Mouse (Mus musculus): ENCODE measurements around the gene Alk. TPM values are rescaled to one million over a fixed set of nuclear protein-coding genes. Genes with fewer than 3 reads are reported as not detected.

Gene Alk
- polyA plus RNA-seq, 1 experiment from 2014 or later: 0.60 TPM

DNA sequence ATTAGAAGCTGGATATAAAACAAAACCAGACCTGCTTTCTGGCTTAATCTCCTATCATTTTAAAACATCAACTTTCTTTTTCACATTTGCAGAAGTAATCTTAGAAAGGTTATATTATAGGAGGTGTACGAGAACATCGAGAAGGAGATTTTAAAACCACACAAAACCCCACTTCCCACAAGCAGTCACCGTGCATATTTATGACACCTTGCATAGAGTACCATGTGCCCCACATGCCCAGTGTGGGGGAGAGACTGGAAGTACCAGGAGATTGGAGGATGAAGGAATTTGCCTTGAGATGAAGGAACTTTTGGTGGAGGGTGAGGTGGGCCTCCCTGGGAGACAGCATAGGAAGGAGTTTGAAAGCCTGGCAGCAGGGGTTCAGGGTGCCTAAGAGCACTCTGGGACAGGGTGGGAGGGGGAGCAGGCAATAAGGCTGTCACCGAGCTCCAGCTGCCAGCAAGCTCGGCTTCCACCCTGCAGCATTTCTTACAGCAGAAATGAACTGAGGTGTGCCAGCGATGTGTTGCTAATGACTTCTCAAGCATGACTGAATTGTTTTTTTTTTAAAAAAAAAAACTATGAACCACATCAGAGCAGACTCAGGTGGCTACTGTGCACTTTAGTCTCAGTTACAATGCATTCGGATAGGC is 459.4 kb downstream of the Alk start:
- no peak overlapping the region for H3K4me2 ChIP-seq (replicated peaks)
- no peak overlapping the region for H3K27ac ChIP-seq
- H3K9ac ChIP-seq: no peak overlapping the region
- H3K36me3 ChIP-seq: no peaks in the 10 kb centered on the region
- no peaks in the 10 kb centered on the region for H3K9me3 ChIP-seq
- peak; percentile 32; the same call in 1 of the 2 replicates for ATAC-seq (ENCODE audit: low FRiP score, low read depth)
- 44% methylated on average over 7 of the region's 7 CpGs for WGBS
- no peak overlapping the region for H3K4me3 ChIP-seq
- H3K4me1 ChIP-seq: peaks cover 11% of the 10 kb centered on the region
- H3K27me3 ChIP-seq: no peaks in the 10 kb centered on the region

DNA sequence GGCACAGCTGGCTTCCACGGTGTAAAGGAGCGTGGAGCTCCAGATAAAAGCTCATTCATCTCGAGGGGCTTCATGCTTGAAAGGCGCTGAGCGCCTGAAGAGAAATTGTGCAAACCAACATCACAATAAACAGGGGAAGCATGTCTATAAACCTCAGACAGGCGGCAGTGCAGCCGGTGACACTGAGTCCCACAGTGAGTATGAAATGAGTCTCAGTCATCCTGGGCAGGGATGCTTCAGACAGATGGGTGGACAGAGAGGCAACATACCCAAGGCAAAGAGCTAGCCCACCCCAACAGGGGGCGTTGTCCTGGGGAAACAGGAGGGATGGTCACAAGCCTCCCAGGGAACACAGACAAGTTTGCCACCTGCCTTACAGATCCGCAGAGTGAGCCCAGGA is 460.0 kb downstream of the Alk start:
- 0 out of 2 replicates have a peak, but pooled peaks have one; percentile 28 for ATAC-seq (ENCODE audit: low FRiP score, low read depth)
- Histone ChIP-seq H3K4me3 (no peak overlapping the region), H3K4me2 (replicated peaks) (no peak overlapping the region), H3K4me1 (peaks cover 11% of the 10 kb centered on the region), H3K27ac (no peak overlapping the region), H3K9me3 (no peaks in the 10 kb centered on the region), H3K27me3 (no peaks in the 10 kb centered on the region), H3K9ac (no peak overlapping the region), H3K36me3 (no peaks in the 10 kb centered on the region)
- 51% methylated on average over 9 of the region's 9 CpGs for WGBS

DNA sequence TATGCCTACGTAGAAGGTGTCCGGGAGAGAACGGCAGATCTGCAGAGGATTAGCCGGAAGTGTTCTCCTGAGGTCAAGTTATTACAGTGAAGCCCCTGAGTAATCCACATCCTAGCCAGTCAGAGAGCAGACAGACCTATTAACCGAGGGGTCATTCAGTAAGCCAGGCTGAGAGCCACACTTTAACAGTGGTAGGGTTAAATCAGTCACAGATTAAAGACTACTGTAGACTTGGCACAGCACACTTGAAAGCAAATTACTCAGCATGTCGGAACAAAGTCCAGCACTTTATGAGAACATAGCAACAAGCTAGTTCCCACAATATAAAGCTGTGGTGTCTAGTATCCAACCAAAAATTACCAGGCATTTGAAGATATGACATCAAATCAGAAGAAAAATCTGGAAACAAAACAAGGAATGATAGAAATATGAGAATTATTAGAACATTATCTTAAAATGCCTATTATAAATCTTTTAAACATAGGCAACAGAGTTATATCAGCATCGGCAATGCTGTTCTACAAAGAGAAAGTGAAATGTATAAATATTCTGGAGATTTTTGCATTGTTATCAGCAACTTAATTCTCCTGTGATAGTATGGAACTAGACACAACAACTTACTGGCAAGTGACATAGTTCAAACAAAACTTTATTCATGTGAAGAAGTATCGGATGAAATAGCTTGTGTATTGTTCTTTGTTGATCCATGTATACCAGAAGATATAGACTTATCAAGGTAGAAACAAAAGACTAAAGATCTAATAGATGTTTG is 472.1 kb downstream of the Alk start:
- no peaks in the 10 kb centered on the region for H3K4me1 ChIP-seq
- no peaks in the 10 kb centered on the region for H3K36me3 ChIP-seq
- WGBS: 61% methylated on average over 8 of the region's 8 CpGs
- no peak overlapping the region for H3K9ac ChIP-seq
- H3K27ac ChIP-seq: no peak overlapping the region
- no peak for ATAC-seq (ENCODE audit: low FRiP score, low read depth)
- no peaks in the 10 kb centered on the region for H3K27me3 ChIP-seq
- no peak overlapping the region for H3K4me2 ChIP-seq (replicated peaks)
- 0 out of 2 replicates have a peak, but pooled peaks cover 8% of the 10 kb centered on the region for H3K9me3 ChIP-seq
- H3K4me3 ChIP-seq: no peak overlapping the region

DNA sequence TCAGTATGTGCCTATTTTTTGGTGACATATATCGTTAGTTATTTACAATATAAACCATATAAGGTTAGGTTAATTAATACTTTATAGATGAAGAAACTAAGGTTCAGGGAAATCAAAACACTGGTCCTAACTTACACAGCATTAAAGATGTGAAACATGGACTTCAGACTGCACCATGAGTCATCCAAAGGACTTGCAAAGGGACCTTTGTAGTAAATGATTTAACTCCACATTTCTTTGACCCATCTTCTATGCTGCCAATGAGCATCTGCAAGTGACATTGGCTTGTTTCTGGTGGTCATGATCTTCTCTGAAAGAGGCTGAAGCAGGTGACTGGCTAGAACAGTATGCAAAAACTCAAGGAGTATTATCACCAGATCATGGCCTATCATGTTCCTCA is 482.8 kb downstream of the Alk start:
- Histone ChIP-seq H3K4me3 (no peak overlapping the region), H3K27me3 (0 out of 2 replicates have a peak, but pooled peaks cover 1% of the 10 kb centered on the region), H3K36me3 (no peaks in the 10 kb centered on the region), H3K4me1 (no peaks in the 10 kb centered on the region), H3K4me2 (replicated peaks) (no peak overlapping the region), H3K9ac (no peak overlapping the region), H3K27ac (no peak overlapping the region), H3K9me3 (peaks cover 8% of the 10 kb centered on the region; the same call in 1 of the 2 replicates)
- ATAC-seq (ENCODE audit: low FRiP score, low read depth): no peak
- 91% methylated on average over 1 of the region's 1 CpGs for WGBS

DNA sequence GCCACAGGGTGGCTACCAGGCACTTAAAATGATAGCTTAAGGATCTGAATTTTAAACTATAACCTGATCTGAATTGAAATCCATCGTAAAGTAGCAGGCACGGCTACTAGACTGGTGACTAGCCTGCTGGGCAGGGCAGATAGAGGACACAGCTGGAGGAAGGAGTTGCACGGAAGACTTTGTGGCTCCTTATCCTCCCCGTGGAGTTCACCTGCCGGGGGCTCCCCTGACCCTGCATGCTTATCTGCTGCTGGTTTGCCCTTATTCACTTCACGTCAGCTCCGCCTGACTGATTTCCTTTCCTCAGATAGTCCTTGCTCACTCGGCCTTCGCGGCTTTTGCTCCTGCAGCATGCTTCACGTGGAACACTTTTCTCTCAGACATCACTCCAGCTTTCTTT is 484.1 kb downstream of the Alk start:
- WGBS: 83% methylated on average over 11 of the region's 11 CpGs
- Histone ChIP-seq H3K4me1 (no peaks in the 10 kb centered on the region), H3K27me3 (0 out of 2 replicates have a peak, but pooled peaks cover 9% of the 10 kb centered on the region), H3K36me3 (no peaks in the 10 kb centered on the region), H3K9ac (no peak overlapping the region), H3K4me2 (replicated peaks) (no peak overlapping the region), H3K4me3 (no peak overlapping the region), H3K9me3 (peaks cover 8% of the 10 kb centered on the region; the same call in 1 of the 2 replicates), H3K27ac (no peak overlapping the region)
- no peak for ATAC-seq (ENCODE audit: low FRiP score, low read depth)

DNA sequence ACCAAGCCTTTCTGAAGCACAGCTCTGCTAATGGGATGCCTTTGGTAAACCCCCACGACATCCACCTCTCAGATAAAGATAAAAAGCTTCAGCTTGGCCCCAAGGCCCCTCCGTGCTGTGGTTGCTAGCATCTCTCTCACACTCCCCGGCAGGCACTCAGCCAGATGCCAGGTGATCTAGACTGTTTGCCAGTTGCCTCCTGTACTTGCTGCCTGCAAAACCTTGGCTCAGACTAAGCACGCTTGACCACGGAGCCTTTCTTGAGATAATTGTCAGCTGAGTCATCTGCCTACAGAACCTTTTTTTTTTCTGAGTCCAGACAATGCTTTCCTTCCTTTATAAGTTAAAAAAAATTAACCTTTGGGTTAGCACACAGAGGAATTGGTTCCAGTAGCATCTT is 486.1 kb downstream of the Alk start:
- no peak overlapping the region for H3K27ac ChIP-seq
- H3K27me3 ChIP-seq: peaks cover 18% of the 10 kb centered on the region; the same call in 1 of the 2 replicates
- no peak overlapping the region for H3K4me2 ChIP-seq (replicated peaks)
- 71% methylated on average over 5 of the region's 5 CpGs for WGBS
- H3K9me3 ChIP-seq: peaks cover 6% of the 10 kb centered on the region; the same call in 1 of the 2 replicates
- no peak overlapping the region for H3K4me3 ChIP-seq
- no peaks in the 10 kb centered on the region for H3K36me3 ChIP-seq
- H3K4me1 ChIP-seq: no peaks in the 10 kb centered on the region
- H3K9ac ChIP-seq: no peak overlapping the region
- no peak for ATAC-seq (ENCODE audit: low FRiP score, low read depth)

DNA sequence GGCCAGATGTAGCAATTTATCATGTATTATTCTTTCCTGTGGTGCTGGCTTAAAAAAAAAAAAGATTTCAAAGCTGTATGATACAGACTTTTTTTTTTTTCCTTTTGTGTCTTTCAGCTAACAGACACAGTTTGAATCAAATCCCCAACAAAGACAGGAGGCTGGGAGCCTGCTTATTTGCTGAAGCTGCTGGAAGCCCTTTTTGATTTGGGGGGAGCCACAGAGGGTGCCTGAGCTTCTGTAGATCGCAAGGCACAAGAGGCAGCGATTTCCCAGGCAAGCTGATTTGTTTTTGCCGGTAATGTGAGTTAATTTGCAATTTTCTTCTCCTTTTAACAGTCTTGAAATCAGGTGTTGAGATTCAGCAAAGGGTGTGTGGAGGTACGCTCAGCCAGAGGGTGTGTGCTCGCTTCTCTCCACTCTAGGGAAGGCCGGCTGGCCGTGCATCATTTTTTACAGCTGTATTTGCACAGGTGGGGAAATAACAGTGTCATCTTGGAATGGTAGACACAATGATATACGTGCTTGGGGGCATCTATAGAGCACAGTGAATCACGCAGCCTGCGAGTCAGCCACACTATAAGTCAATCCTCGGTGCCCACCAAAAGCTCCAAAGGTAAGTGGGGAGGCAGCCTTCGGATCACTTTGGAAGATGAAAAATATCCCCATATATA is 489.0 kb downstream of the Alk start:
- Histone ChIP-seq H3K9me3 (no peaks in the 10 kb centered on the region), H3K4me3 (no peak overlapping the region), H3K4me1 (no peaks in the 10 kb centered on the region), H3K27me3 (peaks cover 18% of the 10 kb centered on the region; the same call in 1 of the 2 replicates), H3K9ac (no peak overlapping the region), H3K36me3 (no peaks in the 10 kb centered on the region), H3K4me2 (replicated peaks) (no peak overlapping the region), H3K27ac (no peak overlapping the region)
- no peak for ATAC-seq (ENCODE audit: low FRiP score, low read depth)
- WGBS: 61% methylated on average over 12 of the region's 12 CpGs

DNA sequence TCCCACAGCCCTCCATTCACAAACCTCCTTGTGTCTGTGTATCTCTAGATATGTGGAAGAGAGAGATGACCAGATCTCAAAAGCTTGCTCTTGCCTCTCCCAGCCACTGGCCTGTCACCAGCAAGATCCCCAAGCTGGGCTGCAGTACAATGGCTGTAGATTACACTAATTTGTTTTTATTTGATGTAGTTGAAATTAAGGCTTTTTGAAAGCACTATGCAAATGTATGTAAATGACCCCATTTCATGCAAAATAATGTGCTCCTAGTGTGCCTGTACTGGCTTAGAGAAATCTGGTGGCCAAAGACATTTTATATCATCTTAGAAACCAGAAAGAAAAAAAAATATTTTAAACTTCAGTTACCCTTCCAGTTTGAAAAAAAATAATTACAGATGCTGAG is 492.4 kb downstream of the Alk start:
- Histone ChIP-seq H3K9ac (no peak overlapping the region), H3K9me3 (no peaks in the 10 kb centered on the region), H3K36me3 (no peaks in the 10 kb centered on the region), H3K4me1 (no peaks in the 10 kb centered on the region), H3K27me3 (peaks cover 21% of the 10 kb centered on the region; the same call in 1 of the 2 replicates), H3K4me3 (no peak overlapping the region), H3K27ac (no peak overlapping the region), H3K4me2 (replicated peaks) (no peak overlapping the region)
- ATAC-seq (ENCODE audit: low FRiP score, low read depth): no peak

DNA sequence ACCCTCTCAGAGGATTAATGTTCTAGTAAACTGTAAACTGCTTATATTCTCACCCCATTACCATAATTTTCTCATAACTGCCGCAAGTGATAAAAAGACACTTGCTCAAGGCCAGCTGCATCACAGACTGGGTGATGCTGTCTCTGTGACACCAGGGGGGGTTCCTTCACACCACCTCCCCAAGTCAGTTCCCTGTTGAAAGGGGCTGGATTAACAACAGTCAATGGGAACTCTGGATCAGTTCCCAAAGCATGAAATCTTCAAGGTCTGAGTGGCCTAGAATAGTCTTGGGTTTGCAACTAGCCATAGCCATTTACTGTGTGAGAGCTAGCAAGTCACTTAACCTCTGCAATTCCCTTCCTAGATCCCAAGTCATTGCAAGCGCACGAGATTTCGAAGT is 492.9 kb downstream of the Alk start:
- WGBS: 86% methylated on average over 4 of the region's 4 CpGs
- H3K4me1 ChIP-seq: no peaks in the 10 kb centered on the region
- no peak overlapping the region for H3K4me2 ChIP-seq (replicated peaks)
- H3K9me3 ChIP-seq: no peaks in the 10 kb centered on the region
- H3K36me3 ChIP-seq: no peaks in the 10 kb centered on the region
- H3K9ac ChIP-seq: no peak overlapping the region
- no peak for ATAC-seq (ENCODE audit: low FRiP score, low read depth)
- no peak overlapping the region for H3K27ac ChIP-seq
- H3K4me3 ChIP-seq: no peak overlapping the region
- H3K27me3 ChIP-seq: peaks cover 19% of the 10 kb centered on the region; the same call in 1 of the 2 replicates

DNA sequence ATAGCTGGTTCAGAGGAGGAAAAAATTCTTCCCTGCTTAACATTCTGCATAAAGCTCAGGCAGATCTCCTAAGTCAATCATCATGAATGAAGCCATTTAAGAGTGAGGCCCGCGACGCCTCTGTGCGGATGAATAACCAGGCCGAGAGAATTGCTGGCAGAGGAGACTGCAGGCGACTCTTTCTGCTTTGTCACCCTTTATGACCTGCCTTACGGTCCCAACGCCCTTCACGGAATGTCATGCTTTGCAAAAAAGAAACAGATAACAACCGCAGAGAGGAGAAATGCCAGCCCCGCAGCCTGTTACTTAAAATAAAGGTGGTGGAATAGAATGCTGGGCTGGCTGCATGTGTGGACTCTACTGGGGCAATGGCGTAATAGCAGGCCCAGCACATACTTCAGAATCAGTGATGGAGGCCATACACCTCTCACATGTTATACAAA is 517.1 kb downstream of the Alk start:
- H3K27ac ChIP-seq: no peak overlapping the region
- H3K4me2 ChIP-seq (replicated peaks): no peak overlapping the region
- no peaks in the 10 kb centered on the region for H3K27me3 ChIP-seq
- no peaks in the 10 kb centered on the region for H3K36me3 ChIP-seq
- H3K9ac ChIP-seq: no peak overlapping the region
- no peak for ATAC-seq (ENCODE audit: low FRiP score, low read depth)
- H3K9me3 ChIP-seq: no peaks in the 10 kb centered on the region
- 85% methylated on average over 12 of the region's 12 CpGs for WGBS
- no peak overlapping the region for H3K4me3 ChIP-seq
- H3K4me1 ChIP-seq: no peaks in the 10 kb centered on the region

DNA sequence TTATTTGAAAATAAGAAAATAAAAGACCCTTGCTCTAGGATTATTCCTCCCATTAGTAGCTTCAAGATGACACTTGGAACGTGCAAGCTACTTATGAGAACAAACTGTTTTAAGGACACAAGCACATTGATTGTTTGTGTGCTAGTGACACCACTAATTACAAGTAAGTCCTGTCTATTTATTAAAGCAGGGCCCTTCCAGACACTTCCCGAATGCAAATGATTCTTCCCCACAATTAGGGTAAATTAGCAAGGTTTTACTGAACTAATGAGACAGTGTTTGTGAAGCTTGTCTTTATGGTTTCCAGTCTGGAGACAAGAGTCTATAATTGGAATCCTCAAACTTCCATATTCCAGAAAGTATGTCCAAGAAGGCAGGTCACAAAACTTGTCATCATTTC is 523.0 kb downstream of the Alk start:
- WGBS: 67% methylated on average over 2 of the region's 2 CpGs
- H3K9me3 ChIP-seq: no peaks in the 10 kb centered on the region

DNA sequence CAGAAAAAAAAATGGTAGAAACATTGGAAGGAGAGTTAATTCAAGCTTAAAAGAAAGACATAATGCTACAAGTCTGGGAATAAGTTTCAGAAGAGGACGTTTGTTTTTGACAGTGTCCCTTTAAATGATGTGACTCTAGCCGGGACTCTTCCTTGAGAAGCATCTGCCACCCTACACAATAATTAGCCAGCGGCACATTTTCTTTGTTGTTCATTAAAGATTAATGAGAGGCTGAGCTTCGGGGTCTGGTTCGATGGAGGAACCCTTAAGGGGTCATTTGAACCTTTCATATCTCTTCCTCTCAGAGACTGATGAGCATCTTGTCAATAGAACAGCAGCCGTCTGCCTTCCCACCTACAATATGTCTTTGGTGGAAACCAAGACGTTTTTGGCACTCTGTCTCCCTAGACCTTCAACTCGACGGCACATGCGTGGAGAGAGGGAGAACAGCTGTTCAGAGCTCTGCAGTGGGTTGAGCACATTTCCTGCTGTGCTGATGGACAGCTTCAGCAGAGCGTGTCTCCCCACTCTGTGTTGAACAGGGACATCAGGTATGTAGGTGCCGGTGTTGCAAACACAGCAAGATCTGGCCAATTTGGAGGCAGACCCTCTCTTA is 528.0 kb downstream of the Alk start:
- Histone ChIP-seq H3K9me3 (no peaks in the 10 kb centered on the region), H3K9ac (no peak overlapping the region), H3K4me2 (replicated peaks) (no peak overlapping the region), H3K27me3 (0 out of 2 replicates have a peak, but pooled peaks cover 3% of the 10 kb centered on the region), H3K4me3 (no peak overlapping the region), H3K27ac (no peak overlapping the region), H3K36me3 (no peaks in the 10 kb centered on the region), H3K4me1 (no peaks in the 10 kb centered on the region)
- WGBS: 36% methylated on average over 12 of the region's 12 CpGs
- no peak for ATAC-seq (ENCODE audit: low FRiP score, low read depth)

More for the DNA sequence above, 523.0 kb downstream of the Alk start:
- ATAC-seq (ENCODE audit: low FRiP score, low read depth): no peak
- no peak overlapping the region for H3K27ac ChIP-seq
- H3K4me2 ChIP-seq (replicated peaks): no peak overlapping the region
- no peaks in the 10 kb centered on the region for H3K36me3 ChIP-seq
- 0 out of 2 replicates have a peak, but pooled peaks cover 3% of the 10 kb centered on the region for H3K27me3 ChIP-seq
- no peak overlapping the region for H3K4me3 ChIP-seq
- H3K4me1 ChIP-seq: no peaks in the 10 kb centered on the region
- H3K9ac ChIP-seq: no peak overlapping the region

Measured in limb, embryonic 13.5 days (tissue).